Mouse (Mus musculus) embryo, embryonic 10.5 days (tissue): Measurements from ENCODE around the gene Crebbp.
A peak's percentile ranks its signal among the peaks of the same experiment; 100 is the strongest.
"Not testable (repeated sequence)": the region's sequence is repeated elsewhere in the genome, so short reads cannot be mapped to it uniquely, and the experiment has no call there.

Source experiments
- DNase-seq: peaks from one replicate; pipeline ENCODE4 v3.0.0-alpha.2; 2015; ENCODE audit warnings: low spot score

Gene Crebbp

GRCm38 (mm10) chr16:4153121-4153520 lies 60.7 kb downstream of the Crebbp start:
- DNase-seq = no peak

- no peak for DNase-seq
Observed at GRCm38 (mm10) chr16:4138541-4138940, 75.3 kb downstream of the Crebbp start.

GRCm38 (mm10) chr16:4133754-4134153 lies 80.0 kb downstream of the Crebbp start:
- no peak for DNase-seq

- no peak for DNase-seq
Observed at GRCm38 (mm10) chr16:4128894-4129293, 84.9 kb downstream of the Crebbp start.

GRCm38 (mm10) chr16:4117072-4117471 lies 96.7 kb downstream of the Crebbp start:
- no peak for DNase-seq

- DNase-seq = no peak
Observed at GRCm38 (mm10) chr16:4100374-4100773, 113.4 kb downstream of the Crebbp start.

- DNase-seq = no peak
Observed at GRCm38 (mm10) chr16:4097521-4097920, 116.3 kb downstream of the Crebbp start.

- DNase-seq = no peak
Observed at GRCm38 (mm10) chr16:4096898-4097297, 116.9 kb downstream of the Crebbp start.

GRCm38 (mm10) chr16:4096141-4096540 lies 117.7 kb downstream of the Crebbp start:
- no peak for DNase-seq

- DNase-seq = no peak
Observed at GRCm38 (mm10) chr16:4087214-4087913, 126.4 kb downstream of the Crebbp start.

GRCm38 (mm10) chr16:4085851-4086387 lies 127.9 kb downstream of the Crebbp start:
- no peak for DNase-seq

- DNase-seq = no peak
Observed at GRCm38 (mm10) chr16:4085051-4085450, 128.7 kb downstream of the Crebbp start.

GRCm38 (mm10) chr16:4080419-4080818 lies 133.4 kb downstream of the Crebbp start:
- not testable (repeated sequence) for DNase-seq

- no peak for DNase-seq
Observed at GRCm38 (mm10) chr16:4079656-4080055, 134.1 kb downstream of the Crebbp start.

- not testable (repeated sequence) for DNase-seq
Observed at GRCm38 (mm10) chr16:4078302-4078701, 135.5 kb downstream of the Crebbp start.

GRCm38 (mm10) chr16:4077384-4078061 lies 136.3 kb downstream of the Crebbp start, which contains the start of gene Trap1:
Gene Trap1 (minus strand): TSS chr16:4077827.
- DNase-seq = peak; percentile 89

- DNase-seq = no peak
Observed at GRCm38 (mm10) chr16:4074836-4075235, 139.0 kb downstream of the Crebbp start.

- DNase-seq = no peak
Observed at GRCm38 (mm10) chr16:4074297-4074696, 139.5 kb downstream of the Crebbp start.

GRCm38 (mm10) chr16:4068588-4068987 lies 145.2 kb downstream of the Crebbp start:
- peak; percentile 62 for DNase-seq

- DNase-seq = no peak
Observed at GRCm38 (mm10) chr16:4064945-4065344, 148.9 kb downstream of the Crebbp start.

- no peak for DNase-seq
Observed at GRCm38 (mm10) chr16:4053811-4054210, 160.0 kb downstream of the Crebbp start.

- DNase-seq = no peak
Observed at GRCm38 (mm10) chr16:4052601-4053000, 161.2 kb downstream of the Crebbp start.

GRCm38 (mm10) chr16:4045524-4045923 lies 168.3 kb downstream of the Crebbp start:
- no peak for DNase-seq
